Mouse (Mus musculus): ENCODE measurements at regions not wholly inside any gene's neighbourhood (a gene's known extent, or its start where the extent isn't known, plus 50 kb on each side); places are given as distances from the start of the nearest gene placed in this dataset.

GRCm38 (mm10) chr9:63818163-63818562 is 60.4 kb upstream of the Smad3 start:
- TF ChIP-seq CTCF (IDR thresholded peaks at IDR 0.05; ENCODE audit: extremely low read depth, insufficient read length, insufficient replicate concordance, low read depth, low read length): no peak
- no peak for TF ChIP-seq POLR2A (IDR thresholded peaks at IDR 0.05; ENCODE audit: low read depth, low read length)
